Mouse (Mus musculus): ENCODE results near the gene Gm17078.
"Not testable (repeated sequence)": the region's sequence is repeated elsewhere in the genome, so short reads cannot be mapped to it uniquely, and the experiment has no call there.

The Gm17078 gene

GRCm38 (mm10) chr14:51611210-51611609 is at the start of gene Gm17078:
TSS of gene Gm17078 (minus strand) at chr14:51611310.
- no peak for DNase-seq (ENCODE audit: low read depth)

DNA sequence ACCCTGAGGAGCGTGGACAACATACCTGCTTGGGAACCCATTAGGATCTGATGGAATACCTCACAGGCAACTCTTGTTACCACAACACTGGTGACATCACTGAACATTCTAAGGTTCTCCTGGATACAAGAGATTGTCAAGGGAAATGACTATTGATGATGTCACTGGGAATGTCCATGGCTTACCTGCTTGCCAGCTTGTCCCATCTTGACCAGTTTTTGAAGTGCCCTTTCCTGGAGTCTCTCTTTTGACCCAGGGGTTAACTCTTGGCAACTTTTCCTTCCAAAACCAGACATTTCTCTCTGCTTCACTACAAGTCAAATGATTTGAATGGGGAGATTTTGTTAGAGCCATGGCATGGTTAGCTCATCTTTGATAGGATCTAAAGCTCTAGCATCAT is 24.5 kb upstream of the Gm17078 start, which contains the start of gene Gm4181:
Gene Gm4181 (minus strand): TSS at position 101 of the 400 bp plus-strand sequence.
- not testable (repeated sequence) for DNase-seq (ENCODE audit: low read depth)

- not testable (repeated sequence) for DNase-seq (ENCODE audit: low read depth)
These were observed 21.3 kb upstream of the Gm17078 start for GRCm38 (mm10) chr14:51632426-51632825.

DNA sequence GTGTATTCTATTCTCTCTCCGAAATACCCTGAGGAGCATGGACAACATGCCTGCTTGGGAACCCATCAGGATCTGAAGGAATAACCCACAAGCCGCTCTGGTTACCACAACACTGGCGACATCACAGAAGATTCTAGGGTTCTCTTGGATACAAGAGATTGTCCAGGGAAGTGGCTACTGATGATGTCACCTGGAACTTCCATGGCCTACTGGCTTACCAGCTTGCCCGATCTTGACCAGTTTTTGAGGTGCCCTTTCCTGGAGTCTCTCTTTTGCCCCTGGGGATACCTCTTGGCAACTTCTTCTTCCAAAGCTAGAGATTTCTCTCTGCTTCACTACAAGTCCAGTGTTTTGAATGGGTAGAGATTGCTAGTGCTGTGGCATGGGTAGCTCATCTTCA is 19.1 kb downstream of the Gm17078 start, which contains the start of gene Gm17174:
Gene Gm17174 (minus strand): TSS at position 101 of the 400 bp plus-strand sequence.
- DNase-seq (ENCODE audit: low read depth), result not testable (repeated sequence)

- not testable (repeated sequence) for DNase-seq (ENCODE audit: low read depth)
These were observed 37.1 kb downstream of the Gm17078 start, which contains the start of gene Gm17175 for GRCm38 (mm10) chr14:51573963-51574362. TSS of gene Gm17175 (minus strand) at chr14:51574063.
